Mouse (Mus musculus): ENCODE measurements around the gene Gpr83.

Gene Gpr83

DNA sequence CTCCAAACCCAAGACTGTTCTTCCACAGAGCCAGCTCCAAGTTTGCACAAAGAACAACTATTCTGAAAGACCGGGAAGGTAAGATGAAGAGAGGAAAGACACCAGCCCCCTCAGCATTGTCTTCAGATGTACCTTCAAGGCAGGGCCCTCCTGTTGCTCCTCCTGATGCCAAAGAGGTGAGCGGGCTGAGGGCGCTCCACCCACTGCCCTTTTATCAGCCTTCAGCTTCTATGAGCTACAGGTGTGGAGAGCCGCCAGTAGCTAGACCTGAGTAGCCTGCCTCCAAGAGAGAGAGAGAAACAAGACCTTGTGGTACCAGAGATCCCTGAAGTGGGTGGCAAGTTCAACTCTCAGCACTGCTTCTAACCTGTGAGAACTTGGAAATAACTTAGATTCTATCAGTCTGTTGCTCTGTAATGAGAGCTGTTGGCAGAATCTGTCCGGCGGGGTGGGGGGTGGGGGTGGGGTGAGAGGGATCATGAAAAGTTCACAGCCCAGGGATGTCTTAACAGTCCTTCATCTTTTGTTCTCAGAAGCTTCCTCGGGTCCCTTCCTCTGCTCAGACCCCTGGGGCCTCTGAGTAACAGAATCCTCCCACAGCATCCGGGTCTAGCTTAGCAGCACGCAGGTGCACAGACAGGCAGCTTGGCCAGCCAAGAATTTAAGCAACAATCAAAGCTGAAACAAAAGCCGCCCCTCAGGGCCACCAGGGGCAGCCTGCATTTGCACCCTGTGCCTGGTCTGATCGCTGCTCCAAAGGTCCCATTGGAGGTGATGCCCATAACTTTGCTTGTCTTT, 43.8 kb downstream of the Gpr83 start, which contains the start of gene Izumo1r:
TSS of gene Izumo1r (minus strand) at position 369 of the 798 bp plus-strand sequence.
- DNase-seq (ENCODE audit: low read depth, low spot score), result peak; percentile 13

DNA sequence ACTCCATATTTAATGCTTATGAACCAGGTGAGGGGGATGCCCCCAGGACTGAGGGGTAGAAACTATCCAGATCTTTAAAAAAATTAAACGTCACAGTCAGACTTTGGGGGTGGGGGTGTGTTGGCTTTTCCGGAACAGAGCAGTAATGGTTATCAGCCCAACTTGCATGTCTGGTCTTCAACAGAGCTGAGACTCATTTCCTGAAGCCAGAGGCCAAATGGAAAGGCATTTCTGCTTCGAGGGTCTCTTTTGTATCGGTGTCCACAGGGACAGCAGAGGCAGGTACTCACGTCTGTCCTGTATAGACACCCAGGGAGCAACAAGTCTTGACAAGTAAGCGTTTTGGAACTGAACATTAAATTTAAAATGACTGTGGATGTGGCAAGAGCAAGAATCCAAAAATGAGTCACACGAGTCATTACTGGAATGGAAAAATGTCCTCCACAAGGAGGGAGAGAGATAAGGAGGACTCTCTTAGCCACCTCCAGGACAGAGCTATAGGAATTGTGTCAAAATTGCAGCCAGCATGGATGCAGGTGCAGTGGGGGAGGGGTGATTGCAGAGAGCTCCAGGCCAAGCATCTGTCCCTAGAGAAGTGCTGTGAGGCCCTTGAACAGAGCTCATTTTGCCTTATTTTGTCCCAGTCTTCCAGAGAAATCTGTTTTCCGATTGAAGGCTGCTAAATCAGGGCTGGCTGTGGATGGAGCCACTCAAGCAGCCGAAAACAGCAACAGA, 44.9 kb downstream of the Gpr83 start:
- DNase-seq (ENCODE audit: low read depth, low spot score), result no peak

DNA sequence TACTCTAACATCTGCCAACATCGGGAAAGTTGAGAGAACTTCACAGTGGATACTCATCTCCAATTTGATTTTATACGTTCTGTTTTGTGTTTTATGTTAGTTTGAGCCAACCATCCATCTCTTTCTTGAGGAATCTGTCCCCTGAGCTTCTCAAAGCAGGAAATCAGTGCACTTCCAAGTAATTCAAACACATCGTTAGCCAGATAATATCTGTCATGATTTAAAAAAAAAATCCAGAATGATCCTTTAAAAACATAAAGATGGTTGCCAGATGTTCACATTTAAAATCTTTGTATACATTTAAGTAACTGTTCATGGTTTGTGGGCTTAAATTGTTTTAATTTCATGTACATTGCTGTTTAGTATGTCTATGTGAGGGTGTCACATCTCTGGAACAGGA, 45.9 kb downstream of the Gpr83 start:
- no peak for DNase-seq (ENCODE audit: low read depth, low spot score)

DNA sequence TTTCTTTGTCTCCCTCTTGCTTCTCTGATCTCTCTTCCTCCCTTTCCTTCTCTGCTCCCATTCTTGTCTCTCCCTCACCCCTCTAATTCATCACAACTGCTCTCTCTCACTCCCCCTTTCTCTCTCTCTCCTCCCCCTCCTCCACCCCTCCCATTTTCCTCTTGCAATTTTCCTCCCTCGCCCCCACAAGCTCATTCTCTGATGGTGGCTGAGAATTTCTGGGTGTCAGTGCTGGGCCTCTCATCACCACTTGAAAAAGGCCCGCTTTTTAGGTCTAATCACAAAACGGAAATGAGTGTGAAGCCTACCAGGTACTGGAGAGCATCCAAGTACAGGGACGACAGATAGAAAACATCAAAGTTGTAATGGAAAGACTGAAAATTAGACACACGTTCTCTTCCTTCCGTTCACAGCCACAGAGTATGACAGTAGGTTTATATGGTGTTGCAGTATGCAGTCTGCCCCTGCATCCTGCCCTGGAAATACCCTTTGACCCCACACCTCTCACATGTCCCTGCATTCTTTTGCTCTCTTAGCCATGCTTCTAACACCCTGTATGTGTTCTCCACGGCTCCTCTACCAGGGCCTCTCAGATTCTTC, 47.9 kb downstream of the Gpr83 start:
- no peak for DNase-seq (ENCODE audit: low read depth, low spot score)

DNA sequence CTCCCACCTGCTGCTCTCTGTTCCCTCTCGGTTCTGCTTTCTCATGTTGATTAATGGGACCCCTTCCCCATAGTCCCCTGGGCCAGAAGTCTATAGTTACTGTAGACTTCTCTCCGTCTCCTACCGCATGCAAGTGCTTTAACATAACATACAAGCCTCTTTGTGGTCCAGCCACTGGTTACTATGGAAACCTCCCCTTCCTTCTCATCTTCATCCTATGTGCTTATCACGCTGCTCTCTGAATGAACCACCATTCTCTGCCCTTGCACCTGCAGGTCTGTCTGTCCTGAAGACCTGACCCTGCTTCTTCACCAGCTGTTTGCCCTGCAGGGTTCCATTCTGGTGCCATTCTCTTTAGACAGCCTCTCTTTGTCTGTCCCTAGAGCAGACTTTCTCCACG, 50.0 kb downstream of the Gpr83 start:
- DNase-seq (ENCODE audit: low read depth, low spot score), result peak; percentile 27

DNA sequence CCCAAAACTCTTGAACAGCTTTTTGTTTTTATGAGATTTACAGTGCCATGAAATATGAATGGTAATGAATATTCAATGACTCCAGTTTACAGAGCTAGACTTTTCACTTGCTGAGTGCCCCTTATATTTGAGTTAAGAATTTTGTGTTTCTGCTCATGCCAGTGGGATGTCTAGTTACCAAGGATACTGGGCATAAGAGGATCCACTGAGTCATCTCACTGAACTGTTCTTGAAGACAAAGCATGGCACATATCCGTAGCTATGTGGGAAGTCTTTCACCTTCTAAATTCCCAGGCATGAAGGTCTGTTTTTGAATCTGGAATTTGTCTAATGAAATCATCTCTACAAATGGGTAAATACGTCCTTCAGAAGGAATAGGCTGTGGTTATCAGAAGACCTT, 52.0 kb downstream of the Gpr83 start:
- DNase-seq (ENCODE audit: low read depth, low spot score), result no peak

DNA sequence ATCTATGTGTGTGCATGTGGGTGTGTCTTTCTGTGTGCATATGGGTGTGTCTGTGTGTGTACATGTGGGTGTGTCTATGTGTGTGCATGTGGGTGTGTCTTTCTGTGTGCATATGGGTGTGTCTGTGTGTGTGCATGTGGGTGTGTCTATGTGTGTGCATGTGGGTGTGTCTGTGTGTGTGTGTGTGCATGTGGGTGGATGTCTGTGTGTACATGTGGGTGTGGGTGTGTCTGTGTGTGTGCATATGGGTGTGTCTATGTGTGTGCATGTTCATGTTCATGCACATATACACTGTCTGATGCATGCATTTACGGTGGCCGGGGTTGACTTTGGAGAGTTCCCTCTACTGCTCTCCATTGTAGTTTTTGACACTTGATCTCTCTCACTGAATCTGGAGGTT, 57.7 kb downstream of the Gpr83 start:
- no peak for DNase-seq (ENCODE audit: low read depth, low spot score)

DNA sequence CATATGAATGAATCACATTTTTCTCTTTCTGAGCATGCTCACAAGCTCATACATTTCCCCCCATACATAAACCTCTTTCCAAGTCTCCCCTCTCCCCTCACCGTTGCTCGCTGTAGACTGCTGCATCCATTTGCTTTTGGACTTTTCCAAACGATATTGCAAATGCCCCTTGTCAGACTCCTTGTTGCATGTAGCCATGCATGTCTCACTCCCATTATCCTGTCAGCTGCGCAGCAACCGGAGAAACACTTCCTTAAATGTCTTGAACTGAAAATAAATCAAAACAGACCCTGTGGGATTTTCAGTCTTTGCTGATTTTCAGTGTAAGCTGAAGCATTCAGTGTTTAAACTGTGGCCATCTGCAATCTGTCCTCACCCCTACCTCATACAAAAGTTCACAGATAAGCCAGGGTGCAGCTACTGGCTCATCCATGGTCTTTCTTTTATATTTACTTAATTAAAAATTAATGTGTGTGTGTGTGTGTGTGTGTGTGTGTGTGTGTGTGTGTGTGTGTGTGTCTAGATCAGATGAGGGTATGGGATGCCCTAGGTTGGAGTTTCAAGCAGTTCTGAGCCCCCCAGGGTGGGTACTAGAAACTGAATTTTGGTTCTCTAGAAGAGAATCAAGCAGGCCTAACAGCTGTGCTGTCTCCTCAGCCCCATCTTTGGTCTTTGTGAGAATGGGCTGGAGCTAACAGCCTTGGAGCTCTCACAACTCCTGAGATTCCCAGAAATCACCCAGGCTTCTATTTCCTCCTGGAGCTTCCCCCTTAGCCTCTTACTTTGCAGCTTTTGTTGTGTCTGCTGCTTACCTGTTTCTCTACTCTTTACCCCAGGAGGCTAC, 59.0 kb downstream of the Gpr83 start:
- no peak for DNase-seq (ENCODE audit: low read depth, low spot score)

All from mesoderm, embryonic 11.5 days (tissue).